Mouse (Mus musculus) liver, embryonic 16.5 days (tissue): Measurements from ENCODE around the gene Zfp212. TPM values are rescaled to one million over a fixed set of nuclear protein-coding genes. Genes with fewer than 3 reads are reported as not detected.

Experiments used
- ATAC-seq: fragments of 200-750 bp; cut with Nextera tagmentation; 2 replicates; pipeline ENCODE4 v1.8.0; 2017; ENCODE audit warnings: low read depth, mild to moderate bottlenecking, moderate number of reproducible peaks, moderate library complexity
- H3K27ac ChIP-seq: fragments of 300-500 bp; sonication (generic); 2 replicates; pipeline ENCODE4 v1.5.1; 2014; ENCODE audit warnings: mild to moderate bottlenecking, low read length
- H3K27me3 ChIP-seq: fragments of 300-500 bp; sonication (generic); 2 replicates; pipeline ENCODE4 v1.6.1; 2014; ENCODE audit warnings: low read depth, low read length, mixed read lengths; ENCODE audit not compliant: control insufficient read depth, insufficient read depth
- H3K36me3 ChIP-seq: fragments of 300-500 bp; sonication (generic); 2 replicates; pipeline ENCODE4 v1.6.1; 2014; ENCODE audit warnings: mild to moderate bottlenecking; ENCODE audit not compliant: control insufficient read depth, insufficient read depth
- H3K4me1 ChIP-seq: fragments of 300-500 bp; sonication (generic); 2 replicates; pipeline ENCODE4 v1.6.1; 2014; ENCODE audit warnings: low read depth, low read length, mixed read lengths; ENCODE audit not compliant: control insufficient read depth
- H3K4me2 ChIP-seq: fragments of 300-500 bp; sonication (generic); 2 replicates; pipeline ENCODE4 v1.6.1; 2014; ENCODE audit warnings: low read depth, low read length, mixed read lengths
- H3K4me3 ChIP-seq: fragments of 300-500 bp; sonication (generic); 2 replicates; pipeline ENCODE4 v1.5.1; 2014; ENCODE audit warnings: low read depth, mild to moderate bottlenecking, low read length
- H3K9ac ChIP-seq: fragments of 300-500 bp; sonication (generic); 2 replicates; pipeline ENCODE4 v1.6.1; 2014; ENCODE audit warnings: low read depth, low read length
- H3K9me3 ChIP-seq: fragments of 300-500 bp; sonication (generic); replicated peaks from 2 replicates; pipeline ENCODE4 v1.6.1; 2016; ENCODE audit warnings: low read length; ENCODE audit not compliant: control insufficient read depth
- WGBS: fragments of 180-500 bp; shearing (Covaris S2); extraction: QIAGEN DNeasy Blood & Tissue Kit; methylation state at CpG from one replicate; pipeline ENCODE4 v1.1.7; 2014; ENCODE audit not compliant: insufficient replicate concordance; 5-methylcytosine and 5-hydroxymethylcytosine counted together
- polyA plus RNA-seq: library from polyadenylated mRNA; unstranded; fragments of >200 nt; fragmentation: Nextera tagmentation; extraction: Ambion mirVana; gene quantifications from 2 replicates; pipeline ENCODE4 v1.2.1, GENCODE M21; 2015

The Zfp212 gene
- polyA plus RNA-seq, 1 experiment from 2014 or later = 5.6 TPM

DNA sequence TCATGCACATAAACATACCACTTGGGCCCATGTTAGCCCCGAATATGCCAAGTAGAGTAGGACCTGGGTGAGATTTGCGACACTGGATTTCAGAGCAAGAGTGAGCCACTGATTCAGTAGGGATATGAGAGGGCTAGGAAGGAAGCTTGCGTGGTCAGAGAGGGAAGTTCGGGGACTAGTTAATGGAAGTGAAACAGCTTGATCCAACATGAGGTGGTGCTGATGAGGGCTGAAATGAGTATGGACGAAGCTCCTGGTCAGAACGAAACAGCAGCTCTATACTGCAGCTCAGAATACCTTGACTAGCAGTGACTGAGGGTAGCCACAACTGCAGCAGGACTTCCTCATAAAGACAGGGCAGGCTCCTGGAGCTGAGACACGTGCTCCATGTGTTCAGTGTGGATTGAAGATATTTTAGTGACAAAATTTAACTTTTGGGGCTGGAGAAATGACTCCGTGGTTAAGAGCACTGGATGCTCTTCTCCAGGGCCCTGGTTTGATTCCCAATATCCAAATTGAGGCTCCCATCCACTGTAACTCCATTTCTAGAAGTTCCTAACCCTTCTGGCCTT, 31.4 kb upstream of the Zfp212 start:
- 74% methylated on average over 8 of the region's 8 CpGs for WGBS
- H3K27me3 ChIP-seq = no peaks in the 10 kb centered on the region
- ATAC-seq = no peak
- no peak overlapping the region for H3K4me2 ChIP-seq
- no peaks in the 10 kb centered on the region for H3K9me3 ChIP-seq
- H3K27ac ChIP-seq = no peak overlapping the region
- H3K4me1 ChIP-seq = no peaks in the 10 kb centered on the region
- H3K4me3 ChIP-seq = no peak overlapping the region
- peaks cover 14% of the 10 kb centered on the region for H3K36me3 ChIP-seq
- H3K9ac ChIP-seq = no peak overlapping the region

DNA sequence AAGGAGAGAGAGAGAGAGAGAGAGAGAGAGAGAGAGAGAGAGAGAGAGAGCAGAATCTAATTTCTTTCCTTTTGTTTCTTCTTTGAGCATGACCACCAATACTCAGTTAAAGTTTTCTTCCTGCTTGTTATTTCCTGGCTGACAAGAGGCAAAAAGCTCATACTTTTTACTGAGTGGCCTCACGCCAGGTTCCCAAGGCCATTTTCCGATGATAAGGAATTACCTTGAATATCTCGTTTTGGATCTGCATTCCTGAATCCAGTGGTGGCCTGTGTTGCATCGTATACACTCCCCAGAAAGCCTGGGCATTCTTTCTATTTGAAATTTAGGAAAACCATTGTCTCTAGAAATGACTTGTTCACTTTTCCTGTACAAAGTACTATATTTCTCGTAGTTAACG, 20.9 kb upstream of the Zfp212 start:
- H3K27ac ChIP-seq = no peak overlapping the region

DNA sequence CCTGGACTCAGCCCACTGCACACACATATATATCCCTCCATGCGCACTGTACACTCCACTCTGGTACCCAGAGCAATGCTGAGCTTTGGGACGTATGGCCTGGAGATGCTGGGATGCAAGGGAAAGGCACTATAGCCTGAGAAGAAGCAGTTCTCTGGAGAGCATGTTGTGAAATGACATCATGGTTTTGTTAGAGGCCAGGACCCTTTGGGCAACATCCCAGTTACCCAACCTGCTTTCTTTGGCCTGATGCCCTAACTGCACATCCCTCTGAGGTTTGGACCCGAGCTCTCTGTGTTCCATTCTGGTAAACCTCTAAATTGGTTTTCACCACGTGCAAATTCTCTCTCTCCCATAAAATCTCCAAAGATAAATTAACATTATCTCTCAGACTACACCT, 16.7 kb upstream of the Zfp212 start:
- H3K36me3 ChIP-seq = peaks cover 24% of the 10 kb centered on the region

More for the DNA sequence above, 20.9 kb upstream of the Zfp212 start:
- H3K4me3 ChIP-seq = no peak overlapping the region
- peaks cover 10% of the 10 kb centered on the region for H3K36me3 ChIP-seq
- H3K9me3 ChIP-seq = no peaks in the 10 kb centered on the region
- H3K4me1 ChIP-seq = no peaks in the 10 kb centered on the region
- H3K4me2 ChIP-seq = no peak overlapping the region
- no peak overlapping the region for H3K9ac ChIP-seq
- H3K27me3 ChIP-seq = no peaks in the 10 kb centered on the region
- 78% methylated on average over 6 of the region's 6 CpGs for WGBS
- no peak for ATAC-seq

DNA sequence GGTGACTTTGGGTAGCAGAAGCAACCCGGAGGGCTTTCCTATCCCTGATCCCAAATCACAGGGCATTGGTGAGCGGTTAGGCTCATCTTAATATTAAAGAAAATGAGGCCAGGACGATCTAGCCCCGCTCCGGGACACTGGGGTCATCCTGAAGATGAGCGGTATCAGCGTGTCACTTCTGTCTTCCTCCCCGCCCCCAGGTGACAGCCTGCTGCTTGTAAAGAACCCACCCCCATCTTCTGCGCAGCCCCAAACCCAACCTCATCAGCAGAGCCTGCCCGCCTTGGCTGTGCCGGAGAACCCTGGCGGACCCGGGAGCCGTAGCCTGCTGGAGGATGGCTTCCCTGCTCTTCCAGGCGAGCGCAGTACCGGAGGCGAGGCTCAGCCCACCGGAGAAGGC, 15.9 kb upstream of the Zfp212 start:
- ATAC-seq = no peak
- 85% methylated on average over 19 of the region's 19 CpGs for WGBS
- Histone ChIP-seq H3K4me2 (no peak overlapping the region), H3K4me3 (no peak overlapping the region), H3K36me3 (peaks cover 22% of the 10 kb centered on the region), H3K27ac (no peak overlapping the region), H3K9ac (no peak overlapping the region), H3K4me1 (no peaks in the 10 kb centered on the region), H3K27me3 (no peaks in the 10 kb centered on the region), H3K9me3 (no peaks in the 10 kb centered on the region)

More for the DNA sequence above, 16.7 kb upstream of the Zfp212 start:
- ATAC-seq = no peak
- no peak overlapping the region for H3K4me2 ChIP-seq
- no peak overlapping the region for H3K9ac ChIP-seq
- H3K9me3 ChIP-seq = no peaks in the 10 kb centered on the region
- no peak overlapping the region for H3K27ac ChIP-seq
- no peaks in the 10 kb centered on the region for H3K27me3 ChIP-seq
- no peak overlapping the region for H3K4me3 ChIP-seq
- 72% methylated on average over 4 of the region's 4 CpGs for WGBS
- H3K4me1 ChIP-seq = no peaks in the 10 kb centered on the region

DNA sequence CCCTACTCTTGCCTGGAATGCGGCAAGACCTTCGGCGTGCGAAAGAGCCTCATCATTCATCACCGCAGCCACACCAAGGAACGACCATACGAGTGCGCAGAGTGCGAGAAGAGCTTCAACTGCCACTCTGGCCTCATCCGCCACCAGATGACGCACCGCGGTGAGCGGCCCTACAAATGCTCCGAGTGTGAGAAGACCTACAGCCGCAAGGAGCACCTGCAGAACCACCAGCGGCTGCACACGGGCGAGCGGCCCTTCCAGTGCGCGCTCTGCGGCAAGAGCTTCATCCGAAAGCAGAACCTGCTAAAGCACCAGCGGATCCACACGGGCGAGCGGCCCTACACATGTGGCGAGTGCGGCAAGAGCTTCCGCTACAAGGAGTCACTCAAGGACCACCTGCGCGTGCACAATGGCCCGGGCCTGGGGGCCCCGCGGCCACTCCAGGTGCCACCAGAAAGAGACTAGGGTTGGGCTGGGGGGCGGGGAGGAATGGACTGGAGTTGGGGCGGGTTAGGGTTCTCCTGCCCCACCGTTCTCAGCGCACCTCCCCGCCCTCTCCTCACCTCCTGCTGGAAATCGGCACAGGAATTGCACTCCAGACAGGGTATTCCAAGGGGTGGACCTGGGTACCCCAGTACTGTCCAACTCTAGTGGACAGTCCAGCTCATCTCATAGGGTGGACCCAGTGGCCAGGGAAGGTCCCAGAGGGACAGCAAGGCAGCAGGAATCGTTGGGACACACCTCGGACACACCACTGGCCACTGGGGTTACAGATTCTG, 15.2 kb upstream of the Zfp212 start:
- Histone ChIP-seq H3K27me3 (no peaks in the 10 kb centered on the region), H3K4me2 (no peak overlapping the region), H3K36me3 (peaks cover 22% of the 10 kb centered on the region), H3K4me1 (no peaks in the 10 kb centered on the region), H3K4me3 (no peak overlapping the region), H3K9ac (no peak overlapping the region), H3K9me3 (no peaks in the 10 kb centered on the region), H3K27ac (no peak overlapping the region)
- 86% methylated on average over 44 of the region's 44 CpGs for WGBS
- no peak for ATAC-seq

DNA sequence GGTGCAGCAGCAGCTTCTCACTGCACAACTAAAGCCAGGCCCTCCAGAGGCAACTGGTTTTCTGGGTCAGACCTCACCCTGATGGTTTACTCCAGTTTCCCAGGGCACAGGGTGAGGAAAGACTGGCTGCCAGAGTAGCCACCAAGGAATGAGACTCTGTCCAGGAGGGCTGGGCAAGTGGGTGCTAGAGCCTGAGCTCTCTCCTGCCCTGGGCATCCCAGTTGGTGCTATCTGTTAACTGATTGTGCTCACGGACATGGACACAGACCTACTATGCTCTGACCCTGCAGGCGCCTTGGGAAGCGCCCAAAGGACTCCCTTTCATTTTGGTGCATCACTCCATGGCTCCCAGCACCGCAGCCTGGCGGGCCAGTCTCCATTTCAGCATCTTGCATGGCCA, 13.9 kb upstream of the Zfp212 start:
- H3K4me2 ChIP-seq = no peak overlapping the region
- 84% methylated on average over 5 of the region's 5 CpGs for WGBS
- no peaks in the 10 kb centered on the region for H3K4me1 ChIP-seq
- peaks cover 22% of the 10 kb centered on the region for H3K36me3 ChIP-seq
- H3K9me3 ChIP-seq = no peaks in the 10 kb centered on the region
- no peak overlapping the region for H3K4me3 ChIP-seq
- H3K27me3 ChIP-seq = no peaks in the 10 kb centered on the region
- H3K27ac ChIP-seq = no peak overlapping the region
- no peak overlapping the region for H3K9ac ChIP-seq
- ATAC-seq = no peak

DNA sequence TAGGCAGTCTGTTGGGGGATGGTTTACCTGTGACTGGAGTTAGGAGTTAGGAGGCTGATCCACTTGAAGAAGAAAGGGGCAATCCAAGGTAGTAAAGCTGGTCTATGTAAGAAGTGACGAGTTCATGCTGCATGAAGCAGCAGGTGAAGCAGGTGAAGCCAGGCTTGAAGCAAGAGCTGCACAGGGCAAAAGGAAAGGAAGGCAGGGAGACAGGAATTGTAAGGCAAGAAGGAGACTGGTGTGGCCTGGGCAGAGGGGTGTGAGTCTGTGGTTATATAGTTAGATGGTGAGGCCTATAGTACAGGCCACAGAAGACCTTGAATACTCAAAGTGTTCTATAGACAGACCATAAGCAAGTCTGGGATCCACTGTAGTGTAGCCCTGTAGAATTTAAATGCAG, 11.3 kb upstream of the Zfp212 start:
- no peak overlapping the region for H3K4me3 ChIP-seq
- no peak for ATAC-seq
- no peaks in the 10 kb centered on the region for H3K9me3 ChIP-seq
- H3K9ac ChIP-seq = no peak overlapping the region
- H3K4me2 ChIP-seq = no peak overlapping the region
- H3K36me3 ChIP-seq = peaks cover 17% of the 10 kb centered on the region
- no peak overlapping the region for H3K27ac ChIP-seq
- H3K4me1 ChIP-seq = no peaks in the 10 kb centered on the region
- 73% methylated on average over 1 of the region's 1 CpGs for WGBS
- no peaks in the 10 kb centered on the region for H3K27me3 ChIP-seq

DNA sequence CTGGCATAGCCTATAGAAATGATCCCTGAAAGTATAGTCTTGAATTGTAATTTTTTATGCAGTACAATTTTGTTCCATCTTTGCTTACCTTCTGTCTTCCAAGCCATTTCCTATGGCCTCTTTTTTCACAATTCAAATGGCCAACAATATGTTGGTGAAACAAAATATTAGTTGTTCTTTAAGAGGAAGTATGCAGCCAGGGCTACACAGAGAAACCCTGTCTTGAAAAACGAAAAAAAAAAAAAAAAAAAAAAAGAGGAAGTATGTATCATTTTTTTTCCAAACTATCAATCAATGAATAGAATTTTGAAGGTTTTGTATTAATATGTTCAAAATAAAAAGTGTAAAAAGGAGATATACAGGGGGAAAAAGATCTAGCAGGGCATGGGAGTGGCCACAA, 8.6 kb upstream of the Zfp212 start:
- no peak overlapping the region for H3K4me3 ChIP-seq
- no peak overlapping the region for H3K27ac ChIP-seq
- H3K27me3 ChIP-seq = no peaks in the 10 kb centered on the region
- H3K36me3 ChIP-seq = no peaks in the 10 kb centered on the region
- no peak overlapping the region for H3K9ac ChIP-seq
- no peaks in the 10 kb centered on the region for H3K9me3 ChIP-seq
- ATAC-seq = no peak
- no peak overlapping the region for H3K4me2 ChIP-seq
- peaks cover 6% of the 10 kb centered on the region for H3K4me1 ChIP-seq
- 13% methylated on average over 1 of the region's 1 CpGs for WGBS

DNA sequence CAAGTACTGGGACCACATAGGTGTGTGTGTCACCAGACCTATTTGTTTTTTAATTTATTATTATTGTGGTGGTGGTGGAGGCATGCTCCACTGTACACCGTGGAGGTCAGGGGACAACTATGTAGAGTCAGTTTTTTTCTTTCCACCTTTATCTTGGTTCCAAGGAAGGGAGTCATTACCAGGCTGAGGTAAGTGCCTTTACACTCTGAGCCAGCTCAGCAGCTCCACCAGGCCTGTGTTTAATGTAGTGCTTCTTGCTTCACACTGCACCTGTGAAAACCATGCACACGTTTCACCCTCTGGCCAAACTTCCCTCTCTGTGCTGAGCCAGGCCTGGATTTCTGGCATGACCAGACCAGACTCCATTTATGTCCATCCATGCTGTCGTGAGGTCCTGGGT, 7.3 kb upstream of the Zfp212 start:
- H3K4me2 ChIP-seq = no peak overlapping the region
- no peak overlapping the region for H3K27ac ChIP-seq
- no peaks in the 10 kb centered on the region for H3K27me3 ChIP-seq
- H3K4me1 ChIP-seq = peaks cover 14% of the 10 kb centered on the region
- ATAC-seq = no peak
- no peak overlapping the region for H3K9ac ChIP-seq
- no peaks in the 10 kb centered on the region for H3K36me3 ChIP-seq
- H3K9me3 ChIP-seq = no peaks in the 10 kb centered on the region
- H3K4me3 ChIP-seq = no peak overlapping the region
- WGBS = 45% methylated on average over 3 of the region's 3 CpGs
